Mouse (Mus musculus): Measurements from ENCODE around the gene Fads3.
A peak's percentile ranks its signal among the peaks of the same experiment; 100 is the strongest.

Gene Fads3

GRCm38 (mm10) chr19:10019214-10019760, 22.1 kb upstream of the Fads3 start:
- ATAC-seq (ENCODE audit: insufficient number of reproducible peaks, low FRiP score, low TSS enrichment) = no peak

GRCm38 (mm10) chr19:10021981-10022380, 19.4 kb upstream of the Fads3 start:
- ATAC-seq (ENCODE audit: insufficient number of reproducible peaks, low FRiP score, low TSS enrichment) = no peak

DNA sequence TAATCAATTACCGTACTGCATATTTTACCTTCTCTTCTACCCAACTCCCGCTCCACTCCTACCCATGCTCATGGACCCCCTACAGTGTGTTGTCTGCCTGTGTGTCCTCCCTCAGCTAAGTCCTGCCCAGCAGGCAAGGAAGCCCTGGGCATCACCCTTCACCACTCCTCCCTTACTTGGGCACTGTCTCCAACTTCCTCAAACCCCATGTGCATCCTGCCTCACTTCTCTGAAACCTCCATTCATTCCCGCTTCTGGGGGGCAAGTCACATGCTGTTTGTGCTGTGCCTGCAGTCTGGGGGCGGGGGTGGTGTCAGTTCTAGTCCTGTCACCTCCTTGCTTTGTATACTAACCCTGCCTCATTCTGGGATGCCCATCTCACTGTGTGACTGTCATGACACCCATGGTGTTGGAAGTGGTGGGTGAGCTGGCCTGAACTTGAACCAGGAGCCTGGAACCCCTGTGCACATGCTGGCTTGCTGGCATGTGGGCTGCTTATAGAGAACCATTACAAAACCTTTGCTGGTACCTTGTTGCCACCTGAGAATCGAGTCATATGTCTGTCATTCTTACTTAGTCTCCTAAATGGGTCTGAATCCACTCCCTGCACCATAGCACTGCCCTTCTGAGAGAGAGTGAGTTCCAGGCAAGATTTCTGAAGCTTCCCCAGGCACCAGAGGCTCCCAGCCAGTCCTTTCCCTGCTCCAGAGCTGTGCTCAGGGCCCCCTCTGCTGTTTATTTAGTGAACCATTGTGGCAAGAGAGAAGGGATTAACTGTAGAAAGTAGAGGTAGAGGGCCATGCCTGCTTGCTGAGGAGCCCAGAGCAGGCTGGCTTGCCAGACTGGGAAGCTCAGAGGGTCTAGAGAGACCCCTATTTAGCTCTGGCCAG, 18.7 kb upstream of the Fads3 start:
- ATAC-seq (ENCODE audit: insufficient number of reproducible peaks, low FRiP score, low TSS enrichment) = no peak

DNA sequence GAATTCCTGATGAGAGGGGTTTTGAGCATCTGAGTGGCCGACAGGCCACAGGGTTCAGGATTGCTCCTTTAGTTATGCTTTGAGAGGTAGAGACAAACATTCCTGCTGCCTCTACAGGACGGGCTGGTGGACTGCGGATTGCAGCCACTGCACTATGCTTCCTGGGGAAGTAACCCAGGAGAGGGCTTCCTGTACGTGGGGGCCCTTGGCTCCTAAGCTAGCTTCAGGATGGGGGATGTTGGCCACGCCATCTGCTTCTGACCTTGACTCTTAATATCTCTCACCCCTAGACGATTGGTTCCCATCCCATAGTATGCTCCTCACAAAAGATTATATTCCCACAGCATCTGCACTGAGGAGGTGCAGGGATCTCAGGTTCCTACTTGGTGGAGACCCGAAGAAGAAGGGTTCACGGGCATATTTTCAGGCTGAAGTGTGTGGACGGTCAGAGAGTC, 18.0 kb upstream of the Fads3 start:
- ATAC-seq (ENCODE audit: insufficient number of reproducible peaks, low FRiP score, low TSS enrichment) = no peak

- no peak for ATAC-seq (ENCODE audit: insufficient number of reproducible peaks, low FRiP score, low TSS enrichment)
Measured at GRCm38 (mm10) chr19:10025169-10025875, 16.0 kb upstream of the Fads3 start.

GRCm38 (mm10) chr19:10029746-10030145, 11.6 kb upstream of the Fads3 start:
- no peak for ATAC-seq (ENCODE audit: insufficient number of reproducible peaks, low FRiP score, low TSS enrichment)

- peak; percentile 62; the same call in 1 of the 2 replicates for ATAC-seq (ENCODE audit: insufficient number of reproducible peaks, low FRiP score, low TSS enrichment)
Measured at GRCm38 (mm10) chr19:10033211-10033973, 8.0 kb upstream of the Fads3 start.

- no peak for ATAC-seq (ENCODE audit: insufficient number of reproducible peaks, low FRiP score, low TSS enrichment)
Measured at GRCm38 (mm10) chr19:10034356-10034755, 7.0 kb upstream of the Fads3 start.

DNA sequence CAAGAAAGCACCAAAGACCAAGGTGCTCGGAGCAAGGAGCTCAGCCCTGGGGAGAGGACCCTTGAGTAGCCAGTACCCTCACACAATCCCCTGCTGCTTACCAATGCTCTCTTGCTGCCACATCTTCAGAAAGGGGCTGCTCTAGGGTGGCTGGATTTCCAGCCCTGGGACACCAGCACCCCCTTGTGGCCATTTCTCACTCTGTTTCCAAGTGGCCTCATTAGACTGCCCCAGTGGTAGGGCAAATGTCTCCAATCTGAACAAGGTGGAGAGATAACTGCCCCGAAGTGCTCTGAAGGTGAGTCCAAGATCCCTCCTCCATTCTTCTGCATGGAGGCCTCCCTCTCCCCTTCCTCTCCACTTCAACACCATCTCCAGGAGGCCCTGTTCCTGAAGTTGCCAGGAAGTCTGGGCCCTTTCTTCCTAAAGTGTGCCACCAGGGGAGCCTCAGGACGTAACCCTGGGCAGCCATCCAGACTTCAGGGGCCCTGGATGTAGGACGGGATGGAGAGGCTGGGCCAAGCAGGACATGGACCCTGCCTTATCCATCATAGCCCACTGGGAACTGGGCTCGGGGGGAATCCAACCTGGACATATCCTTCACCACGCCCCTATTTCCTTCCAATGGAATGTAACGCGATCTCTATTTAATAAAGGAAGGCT, 6.5 kb upstream of the Fads3 start:
- 0 out of 2 replicates have a peak, but pooled peaks have one; percentile 26 for ATAC-seq (ENCODE audit: insufficient number of reproducible peaks, low FRiP score, low TSS enrichment)

- no peak for ATAC-seq (ENCODE audit: insufficient number of reproducible peaks, low FRiP score, low TSS enrichment)
Measured at GRCm38 (mm10) chr19:10037534-10037933, 3.8 kb upstream of the Fads3 start.

DNA sequence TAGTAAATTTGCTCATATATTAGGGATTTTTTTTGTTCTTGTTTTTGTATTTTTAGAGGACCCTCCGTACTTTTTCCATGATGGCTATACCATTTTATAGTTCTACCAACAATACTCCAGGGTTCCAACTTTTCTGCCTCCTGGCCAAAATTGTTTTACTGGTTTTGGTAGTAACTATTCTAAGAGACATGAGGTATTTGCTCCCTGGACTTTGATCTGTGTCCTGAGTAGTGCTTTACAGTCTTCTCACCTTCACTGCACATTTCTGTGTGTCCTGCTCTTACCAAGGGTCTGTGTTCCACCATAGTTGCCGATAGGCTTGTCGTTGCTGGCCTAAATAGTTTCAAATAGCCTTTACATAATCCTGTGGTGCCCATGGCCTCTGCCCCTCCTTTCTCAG, 3.0 kb upstream of the Fads3 start:
- ATAC-seq (ENCODE audit: insufficient number of reproducible peaks, low FRiP score, low TSS enrichment) = no peak

DNA sequence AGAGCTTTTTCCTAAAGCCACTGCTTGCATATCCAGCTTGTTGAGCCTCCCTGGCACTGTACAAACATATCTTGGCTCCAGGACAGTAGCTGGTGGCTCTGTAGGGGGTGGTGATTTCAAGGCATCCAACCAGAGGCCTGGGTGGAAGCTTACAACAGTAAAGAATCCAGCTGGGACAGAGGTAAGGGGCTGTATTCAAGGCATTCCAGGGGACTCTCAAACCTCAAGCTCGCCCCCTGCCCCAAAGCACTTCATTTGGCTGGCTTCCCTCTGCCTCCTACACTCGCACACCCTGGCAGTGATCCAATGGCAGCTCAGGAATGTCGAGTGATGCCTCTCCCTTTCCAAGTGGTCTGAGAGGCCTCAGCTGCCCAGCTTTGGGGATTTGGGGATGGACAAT, 2.5 kb upstream of the Fads3 start:
- ATAC-seq (ENCODE audit: insufficient number of reproducible peaks, low FRiP score, low TSS enrichment) = no peak

DNA sequence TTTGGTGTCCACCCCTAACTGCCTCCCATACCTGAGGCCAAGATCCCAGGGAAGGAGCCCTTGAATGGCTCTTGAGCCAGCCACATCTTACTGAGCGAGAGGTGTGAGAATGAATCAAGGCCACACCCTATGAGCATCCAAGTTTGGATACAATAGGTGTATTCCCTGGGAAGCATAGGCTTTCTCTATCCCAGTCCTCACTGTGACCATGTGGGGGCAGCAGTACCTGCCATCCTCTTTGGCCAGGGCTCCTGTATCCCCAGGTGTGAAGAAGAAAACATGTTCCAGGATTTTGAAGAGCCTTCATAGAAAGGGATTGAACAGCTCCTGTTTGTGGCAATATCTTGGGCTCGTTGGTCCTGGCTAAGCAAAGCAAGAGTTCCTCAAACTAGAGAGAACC, 1.8 kb upstream of the Fads3 start:
- no peak for ATAC-seq (ENCODE audit: insufficient number of reproducible peaks, low FRiP score, low TSS enrichment)

DNA sequence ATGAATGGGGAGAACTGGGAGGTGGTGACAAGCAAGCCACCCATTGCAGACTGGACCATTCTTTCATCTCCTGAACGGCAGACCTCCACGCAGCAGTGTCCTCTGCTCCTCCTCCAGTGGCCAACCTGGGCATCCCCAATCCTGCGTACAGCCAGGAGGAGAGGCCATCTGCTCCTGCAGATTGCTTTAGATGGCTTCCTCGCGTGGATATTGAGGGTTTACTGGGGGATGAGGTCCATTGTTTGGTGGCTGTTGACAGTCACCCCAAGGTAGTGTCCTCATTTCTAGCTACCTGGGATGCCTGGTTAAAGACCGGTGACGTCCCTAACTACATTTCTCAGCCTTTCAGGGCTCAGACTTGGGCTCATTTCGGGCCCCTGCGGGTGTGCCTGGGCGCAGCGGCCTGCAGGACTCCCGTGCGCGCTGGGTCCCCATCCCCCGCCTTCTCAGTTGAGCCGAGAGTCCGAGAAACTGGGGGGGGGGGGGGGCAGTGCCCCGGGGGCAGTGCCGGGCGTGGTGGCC, 442 bp upstream of the Fads3 start:
- peak; percentile 64 for ATAC-seq (ENCODE audit: insufficient number of reproducible peaks, low FRiP score, low TSS enrichment)

DNA sequence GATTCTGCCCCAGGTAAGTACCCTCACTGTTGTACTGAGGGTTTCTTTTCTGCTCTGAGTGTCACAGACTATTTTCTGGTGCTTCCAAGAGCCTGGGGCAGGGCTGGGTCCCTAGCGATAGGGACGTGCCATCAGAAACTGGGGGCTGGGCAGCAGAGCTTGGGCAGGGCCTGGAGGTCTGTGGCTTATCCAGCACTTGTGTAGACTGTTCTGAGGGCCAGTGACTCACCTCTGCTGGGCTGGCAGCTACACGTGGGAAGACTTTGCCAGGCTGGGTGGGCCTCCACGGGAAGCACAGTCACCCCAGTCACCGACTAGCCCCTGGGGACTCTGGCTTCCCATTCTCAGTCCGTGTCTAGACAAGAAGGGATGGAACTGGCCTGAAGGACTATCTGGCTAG, 863 bp downstream of the Fads3 start:
- no peak for ATAC-seq (ENCODE audit: insufficient number of reproducible peaks, low FRiP score, low TSS enrichment)

DNA sequence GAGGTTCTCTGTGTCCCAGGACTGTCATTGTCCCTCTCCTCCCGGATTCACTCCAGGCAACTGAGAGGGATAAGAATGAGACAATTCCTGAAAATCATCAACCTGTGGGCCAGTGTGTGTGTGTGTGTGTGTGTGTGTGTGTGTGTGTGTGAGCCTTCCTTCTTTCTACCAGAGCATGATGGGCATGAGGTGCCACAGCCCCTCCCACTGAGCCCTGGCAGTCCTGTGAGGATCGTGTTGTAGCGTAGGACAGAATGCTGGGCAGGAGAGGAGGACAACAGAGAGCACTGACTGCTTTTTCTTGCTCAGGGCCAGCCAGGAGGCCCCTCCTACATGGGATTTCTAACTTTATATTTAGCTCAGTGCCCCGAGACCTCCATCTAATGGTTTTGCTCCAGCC, 1.4 kb downstream of the Fads3 start:
- no peak for ATAC-seq (ENCODE audit: insufficient number of reproducible peaks, low FRiP score, low TSS enrichment)

- no peak for ATAC-seq (ENCODE audit: insufficient number of reproducible peaks, low FRiP score, low TSS enrichment)
Measured at GRCm38 (mm10) chr19:10043643-10044042, 2.3 kb downstream of the Fads3 start.

- ATAC-seq (ENCODE audit: insufficient number of reproducible peaks, low FRiP score, low TSS enrichment) = no peak
Measured at GRCm38 (mm10) chr19:10045707-10046106, 4.3 kb downstream of the Fads3 start.

- ATAC-seq (ENCODE audit: insufficient number of reproducible peaks, low FRiP score, low TSS enrichment) = no peak
Measured at GRCm38 (mm10) chr19:10046346-10046745, 5.0 kb downstream of the Fads3 start.

- ATAC-seq (ENCODE audit: insufficient number of reproducible peaks, low FRiP score, low TSS enrichment) = no peak
Measured at GRCm38 (mm10) chr19:10046983-10047382, 5.6 kb downstream of the Fads3 start.

Measured in cerebellum, adult (tissue).